Mouse (Mus musculus): ENCODE measurements around the gene Mpst. TPM values are rescaled to one million over a fixed set of nuclear protein-coding genes. Genes with fewer than 3 reads are reported as not detected.
A peak's percentile ranks its signal among the peaks of the same experiment; 100 is the strongest.

Mpst gene
- polyA plus RNA-seq (2012; rRNA removed), result 97.7 and 117 TPM in 2 replicates

DNA sequence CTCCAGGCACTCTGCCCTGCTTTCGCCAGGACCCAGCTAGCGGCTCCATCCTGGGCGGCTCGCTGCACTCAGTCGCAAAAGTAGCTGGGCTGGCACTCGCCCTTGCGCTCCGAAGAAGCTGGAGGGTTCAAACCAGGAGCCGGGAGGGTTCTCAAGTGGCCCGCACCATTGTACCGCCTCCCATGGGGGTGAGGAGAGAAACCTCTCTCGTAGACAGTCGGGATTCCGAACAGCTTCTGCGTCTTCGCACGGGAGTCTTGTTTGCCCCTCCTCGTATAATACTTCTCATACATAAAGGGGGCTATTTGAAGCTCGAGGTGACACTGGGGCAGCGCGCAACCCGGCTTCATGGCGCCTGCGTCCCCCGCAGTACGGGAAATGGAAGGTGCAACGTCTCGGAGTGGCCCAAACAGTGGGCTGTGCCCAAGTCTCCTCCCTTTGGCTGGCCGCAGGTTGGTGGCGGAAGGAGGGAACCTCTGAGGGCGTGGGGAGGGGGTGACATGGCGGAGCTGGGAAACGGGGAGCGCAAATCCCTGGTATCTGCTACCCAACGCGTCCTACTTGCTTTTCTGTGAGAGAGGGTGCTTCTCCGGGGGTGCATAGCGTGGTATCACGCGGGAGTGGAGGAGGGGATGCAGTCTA lies at the start of gene Mpst:
TSS of gene Mpst (plus strand) at position 124 of the 642 bp plus-strand sequence.
- Histone ChIP-seq H3K27me3 (ENCODE audit: control insufficient read depth, insufficient read depth, low read length) (no peaks in the 10 kb centered on the region), H3K4me3 (ENCODE audit: extremely low read depth, insufficient read depth, insufficient read length) (peak within 1 kb of the TSS; percentile 92), H3K27ac (ENCODE audit: insufficient read depth, low read length) (peak within 1 kb of the TSS; percentile 93), H3K4me1 (ENCODE audit: control insufficient read depth, insufficient read depth, insufficient read length) (peaks cover 6% of the 10 kb centered on the region; the same call in 1 of the 2 replicates), H3K36me3 (ENCODE audit: control insufficient read depth, insufficient read depth, low read length) (no peaks in the 10 kb centered on the region)
- WGBS, result under 1% methylated on average over 40 of the region's 40 CpGs
- TF ChIP-seq CTCF (IDR thresholded peaks at IDR 0.05; ENCODE audit: extremely low read depth, insufficient read depth, insufficient read length, insufficient replicate concordance) (no peak), POLR2A (IDR thresholded peaks at IDR 0.05; ENCODE audit: low read depth, low read length) (peak; percentile 60)
- peak; percentile 67 to 84 for DNase-seq (ENCODE audit: low read depth in 1 of 2, low spot score in 2 of 2)

DNA sequence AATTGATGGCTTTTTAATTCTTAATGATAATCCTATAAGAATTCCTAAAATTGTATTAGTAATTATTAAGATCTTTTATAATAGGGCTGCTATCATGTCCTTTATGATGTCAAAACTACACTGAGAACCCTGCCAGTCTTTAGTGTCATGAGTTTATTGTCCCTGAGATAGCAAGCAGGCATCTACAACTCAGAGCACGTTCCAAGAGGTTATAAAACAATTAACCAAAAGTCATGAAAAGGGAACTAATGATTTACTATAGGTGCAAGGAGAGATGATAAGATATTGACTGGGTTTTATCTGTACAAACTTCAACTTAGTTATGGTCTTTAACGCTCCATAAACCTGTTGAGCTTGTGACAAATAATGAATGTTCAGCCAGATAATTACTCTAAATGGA lies 40.3 kb upstream of the Mpst start:
- TF ChIP-seq CTCF (IDR thresholded peaks at IDR 0.05; ENCODE audit: extremely low read depth, insufficient read depth, insufficient read length, insufficient replicate concordance), result no peak
- TF ChIP-seq POLR2A (IDR thresholded peaks at IDR 0.05; ENCODE audit: low read depth, low read length), result no peak
- Histone ChIP-seq H3K27me3 (ENCODE audit: control insufficient read depth, insufficient read depth, low read length) (no peaks in the 10 kb centered on the region), H3K36me3 (ENCODE audit: control insufficient read depth, insufficient read depth, low read length) (no peaks in the 10 kb centered on the region), H3K4me3 (ENCODE audit: extremely low read depth, insufficient read depth, insufficient read length) (no peak overlapping the region), H3K4me1 (ENCODE audit: control insufficient read depth, insufficient read depth, insufficient read length) (no peaks in the 10 kb centered on the region; the same call in 1 of the 2 replicates), H3K27ac (ENCODE audit: insufficient read depth, low read length) (no peak overlapping the region)
- no peak for DNase-seq (ENCODE audit: low read depth in 1 of 2, low spot score in 2 of 2)
- WGBS, result 78% methylated on average over 2 of the region's 2 CpGs

DNA sequence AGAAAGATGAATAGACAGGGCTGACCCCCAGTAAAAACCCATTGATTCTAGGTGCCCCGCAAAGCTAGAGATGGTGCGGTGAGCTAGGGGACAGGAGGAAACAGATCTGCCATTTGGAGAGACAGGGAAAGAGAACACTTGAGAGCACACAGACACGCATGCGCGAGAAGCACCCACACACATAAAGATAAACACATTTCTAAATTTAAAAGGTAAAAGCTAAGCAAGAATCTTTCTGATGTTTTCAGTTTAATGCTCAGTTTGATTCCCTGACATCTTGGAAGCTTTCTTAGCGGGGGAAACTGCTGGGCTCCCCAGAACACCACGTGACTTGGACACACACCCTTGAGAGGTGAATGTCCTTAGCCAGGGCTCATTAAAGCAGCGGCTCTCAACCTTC lies 39.3 kb upstream of the Mpst start:
- Histone ChIP-seq H3K27ac (ENCODE audit: insufficient read depth, low read length) (no peak overlapping the region), H3K36me3 (ENCODE audit: control insufficient read depth, insufficient read depth, low read length) (no peaks in the 10 kb centered on the region), H3K27me3 (ENCODE audit: control insufficient read depth, insufficient read depth, low read length) (no peaks in the 10 kb centered on the region), H3K4me1 (ENCODE audit: control insufficient read depth, insufficient read depth, insufficient read length) (no peaks in the 10 kb centered on the region; the same call in 1 of the 2 replicates), H3K4me3 (ENCODE audit: extremely low read depth, insufficient read depth, insufficient read length) (no peak overlapping the region)
- DNase-seq (ENCODE audit: low read depth in 1 of 2, low spot score in 2 of 2), result no peak
- WGBS, result 89% methylated on average over 8 of the region's 8 CpGs
- TF ChIP-seq CTCF (IDR thresholded peaks at IDR 0.05; ENCODE audit: extremely low read depth, insufficient read depth, insufficient read length, insufficient replicate concordance) (no peak), POLR2A (IDR thresholded peaks at IDR 0.05; ENCODE audit: low read depth, low read length) (no peak)

DNA sequence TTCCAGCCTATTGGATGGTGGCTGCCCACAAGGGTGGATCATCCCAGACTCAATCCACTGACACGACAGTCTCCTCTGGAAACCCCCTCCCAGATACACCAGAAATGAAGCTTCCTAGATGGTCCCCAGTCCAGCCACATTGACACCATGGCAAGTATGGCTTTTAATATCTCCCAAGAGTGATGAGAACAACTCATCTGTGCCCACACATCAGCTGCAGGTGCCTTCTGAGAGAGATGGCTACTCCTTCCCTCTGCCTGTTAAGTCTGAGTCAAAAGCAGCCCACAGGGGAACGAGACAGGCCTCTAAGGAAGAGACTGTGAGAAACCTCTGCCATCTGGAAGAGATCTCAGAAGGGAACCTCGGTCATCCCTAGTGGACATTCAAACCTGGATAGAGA lies 38.4 kb upstream of the Mpst start:
- WGBS, result 52% methylated on average over 3 of the region's 3 CpGs
- Histone ChIP-seq H3K4me3 (ENCODE audit: extremely low read depth, insufficient read depth, insufficient read length) (no peak overlapping the region), H3K36me3 (ENCODE audit: control insufficient read depth, insufficient read depth, low read length) (no peaks in the 10 kb centered on the region), H3K27me3 (ENCODE audit: control insufficient read depth, insufficient read depth, low read length) (no peaks in the 10 kb centered on the region), H3K27ac (ENCODE audit: insufficient read depth, low read length) (no peak overlapping the region), H3K4me1 (ENCODE audit: control insufficient read depth, insufficient read depth, insufficient read length) (no peaks in the 10 kb centered on the region; the same call in 1 of the 2 replicates)
- DNase-seq (ENCODE audit: low read depth in 1 of 2, low spot score in 2 of 2), result no peak
- no peak for TF ChIP-seq POLR2A (IDR thresholded peaks at IDR 0.05; ENCODE audit: low read depth, low read length)
- no peak for TF ChIP-seq CTCF (IDR thresholded peaks at IDR 0.05; ENCODE audit: extremely low read depth, insufficient read depth, insufficient read length, insufficient replicate concordance)

DNA sequence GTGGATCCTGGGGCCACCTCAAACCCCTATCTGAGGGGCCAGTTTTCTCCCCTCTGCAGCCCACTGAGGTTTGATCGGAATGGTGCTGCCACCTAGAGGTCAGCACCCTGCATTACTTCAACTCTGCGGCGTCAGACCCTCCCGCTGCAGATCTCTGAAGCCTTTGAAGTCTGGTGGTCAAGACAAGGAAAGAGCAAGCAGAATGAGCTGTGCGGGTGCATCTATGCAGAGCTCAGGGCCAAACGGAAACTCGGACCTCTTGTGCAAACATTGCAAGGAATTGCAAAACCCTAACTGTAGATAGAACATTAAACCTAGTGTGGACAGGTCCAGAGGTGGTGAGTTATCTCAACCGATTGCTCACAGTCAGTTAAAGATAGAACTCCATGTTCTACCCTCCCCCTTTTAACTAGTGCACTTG lies 37.3 kb upstream of the Mpst start:
- H3K36me3 ChIP-seq (ENCODE audit: control insufficient read depth, insufficient read depth, low read length), result no peaks in the 10 kb centered on the region
- TF ChIP-seq POLR2A (IDR thresholded peaks at IDR 0.05; ENCODE audit: low read depth, low read length), result no peak
- peak; percentile 93 for TF ChIP-seq CTCF (IDR thresholded peaks at IDR 0.05; ENCODE audit: extremely low read depth, insufficient read depth, insufficient read length, insufficient replicate concordance)
- no peak overlapping the region for H3K4me3 ChIP-seq (ENCODE audit: extremely low read depth, insufficient read depth, insufficient read length)
- no peaks in the 10 kb centered on the region; the same call in 1 of the 2 replicates for H3K4me1 ChIP-seq (ENCODE audit: control insufficient read depth, insufficient read depth, insufficient read length)
- 6% methylated on average over 8 of the region's 8 CpGs for WGBS
- no peaks in the 10 kb centered on the region for H3K27me3 ChIP-seq (ENCODE audit: control insufficient read depth, insufficient read depth, low read length)
- DNase-seq (ENCODE audit: low read depth in 1 of 2, low spot score in 2 of 2), result peak in 1 of 2 experiments; percentile 41
- no peak overlapping the region for H3K27ac ChIP-seq (ENCODE audit: insufficient read depth, low read length)

DNA sequence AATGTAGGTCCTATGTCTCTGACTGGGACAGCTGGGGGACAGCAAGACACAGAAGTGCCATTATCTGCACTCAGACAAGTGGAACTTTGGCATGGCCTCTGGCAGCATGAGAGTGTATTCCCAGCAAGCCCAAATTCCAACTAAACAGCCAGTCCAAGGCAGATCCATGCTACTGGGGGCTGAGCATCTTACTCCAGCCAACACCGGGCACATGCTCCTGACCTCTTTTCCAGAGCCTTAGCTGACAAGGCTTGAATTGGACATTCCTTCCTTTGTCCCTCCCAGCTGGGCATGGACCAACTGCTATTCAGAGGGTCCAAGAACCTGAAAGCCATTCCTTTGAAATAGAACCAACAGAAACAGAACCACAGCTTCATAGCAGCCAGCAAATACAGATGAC lies 36.6 kb upstream of the Mpst start:
- no peaks in the 10 kb centered on the region; the same call in 1 of the 2 replicates for H3K4me1 ChIP-seq (ENCODE audit: control insufficient read depth, insufficient read depth, insufficient read length)
- H3K36me3 ChIP-seq (ENCODE audit: control insufficient read depth, insufficient read depth, low read length), result no peaks in the 10 kb centered on the region
- WGBS, result 80% methylated on average over 1 of the region's 1 CpGs
- no peak overlapping the region for H3K27ac ChIP-seq (ENCODE audit: insufficient read depth, low read length)
- no peak for DNase-seq (ENCODE audit: low read depth in 1 of 2, low spot score in 2 of 2)
- TF ChIP-seq POLR2A (IDR thresholded peaks at IDR 0.05; ENCODE audit: low read depth, low read length) (no peak), CTCF (IDR thresholded peaks at IDR 0.05; ENCODE audit: extremely low read depth, insufficient read depth, insufficient read length, insufficient replicate concordance) (no peak)
- no peaks in the 10 kb centered on the region for H3K27me3 ChIP-seq (ENCODE audit: control insufficient read depth, insufficient read depth, low read length)
- no peak overlapping the region for H3K4me3 ChIP-seq (ENCODE audit: extremely low read depth, insufficient read depth, insufficient read length)

DNA sequence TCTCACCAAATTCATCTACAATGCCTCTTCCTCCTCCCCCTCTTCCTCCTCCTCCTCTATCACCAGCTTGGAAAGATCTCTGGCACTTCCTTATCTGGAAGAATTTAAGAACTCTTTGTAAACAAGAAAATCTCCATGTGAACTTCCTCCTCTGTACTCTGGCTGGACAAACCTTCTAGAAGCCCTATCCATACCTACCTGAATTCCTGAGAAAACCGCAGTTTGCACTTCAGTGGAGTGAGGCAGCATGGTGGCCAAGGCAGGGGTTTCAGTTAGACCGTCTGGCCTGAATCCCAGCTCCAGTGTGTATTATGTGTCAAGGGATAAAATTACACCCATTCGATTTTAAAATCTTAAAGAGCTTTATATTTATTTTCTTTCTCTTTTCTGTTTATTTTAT lies 33.4 kb upstream of the Mpst start:
- no peaks in the 10 kb centered on the region; the same call in 1 of the 2 replicates for H3K4me1 ChIP-seq (ENCODE audit: control insufficient read depth, insufficient read depth, insufficient read length)
- no peaks in the 10 kb centered on the region for H3K27me3 ChIP-seq (ENCODE audit: control insufficient read depth, insufficient read depth, low read length)
- H3K27ac ChIP-seq (ENCODE audit: insufficient read depth, low read length), result no peak overlapping the region
- no peak overlapping the region for H3K4me3 ChIP-seq (ENCODE audit: extremely low read depth, insufficient read depth, insufficient read length)
- no peak for TF ChIP-seq POLR2A (IDR thresholded peaks at IDR 0.05; ENCODE audit: low read depth, low read length)
- TF ChIP-seq CTCF (IDR thresholded peaks at IDR 0.05; ENCODE audit: extremely low read depth, insufficient read depth, insufficient read length, insufficient replicate concordance), result no peak
- WGBS, result 85% methylated on average over 3 of the region's 3 CpGs
- no peak for DNase-seq (ENCODE audit: low read depth in 1 of 2, low spot score in 2 of 2)
- no peaks in the 10 kb centered on the region for H3K36me3 ChIP-seq (ENCODE audit: control insufficient read depth, insufficient read depth, low read length)

Data from spleen, adult 2 months (tissue).